Mouse (Mus musculus) cerebellum, adult 2 months (tissue): ENCODE measurements around the gene Mrpl58.

ENCODE experiments used
- CTCF ChIP-seq: fragments of 200-500 bp; IDR thresholded peaks from 2 replicates; pipeline ENCODE4 v1.5.1; 2011; ENCODE audit warnings: low read depth, mild to moderate bottlenecking, control low read depth, low read length, moderate library complexity, borderline replicate concordance; ENCODE audit not compliant: insufficient read depth
- POLR2A ChIP-seq: fragments of 200-500 bp; IDR thresholded peaks from 2 replicates; pipeline ENCODE4 v1.6.1; 2011; ENCODE audit warnings: low read length, control low read depth, borderline replicate concordance; ENCODE audit not compliant: insufficient read depth

- TF ChIP-seq CTCF (no peak), POLR2A (no peak)
These were observed 58.3 kb downstream of the Mrpl58 start for GRCm38 (mm10) chr11:115461846-115462242.
